Mouse (Mus musculus) CH12.LX (cell line): ENCODE measurements around the gene Pakap. TPM values are rescaled to one million over a fixed set of nuclear protein-coding genes. Genes with fewer than 3 reads are reported as not detected.

ENCODE experiments used
- DNase-seq: peaks from one replicate; pipeline ENCODE4 v3.0.0-alpha.2; 2013; ENCODE audit errors: extremely low read depth
- H3K27ac ChIP-seq: 2 replicates; pipeline ENCODE4 v1.5.1; 2012; ENCODE audit warnings: low read depth, mild to moderate bottlenecking, control low read depth, moderate library complexity; ENCODE audit not compliant: insufficient read depth
- H3K27me3 ChIP-seq: replicated peaks from 2 replicates; pipeline ENCODE3; 2012; ENCODE audit warnings: inconsistent platforms
- H3K36me3 ChIP-seq, 2 experiments: replicated peaks in 1 of 2; 2 replicates each; pipeline versions ENCODE3 to v1.6.1; 2012; ENCODE audit warnings: inconsistent platforms in 1 of 2, low read length in 1 of 2, mild to moderate bottlenecking in 1 of 2, mixed read lengths in 1 of 2, moderate library complexity in 1 of 2; ENCODE audit not compliant: control insufficient read depth in 1 of 2, insufficient read depth in 1 of 2
- H3K4me1 ChIP-seq, 2 experiments: 2 replicates each; pipeline ENCODE4 v1.6.1; 2012; ENCODE audit warnings: inconsistent platforms in 1 of 2, moderate library complexity in 1 of 2; ENCODE audit not compliant: insufficient read depth in 2 of 2, control insufficient read depth in 1 of 2
- H3K4me2 ChIP-seq: 2 replicates; pipeline ENCODE4 v1.6.1; 2012; ENCODE audit warnings: low read depth, mild to moderate bottlenecking, control low read depth; ENCODE audit not compliant: poor library complexity, insufficient read depth, severe bottlenecking
- H3K4me3 ChIP-seq, 3 experiments: fragments of 150-350 bp in 1 of 3; sonication (generic) in 1 of 3; replicated peaks in 1 of 3; 2 replicates each; pipeline versions ENCODE3 to v1.5.1; 2011 to 2012; ENCODE audit warnings: low read depth in 2 of 3, low read length in 2 of 3, mild to moderate bottlenecking in 2 of 3, moderate library complexity in 2 of 3, control low read depth in 1 of 3, improper control_type of control experiment in 1 of 3, inconsistent platforms in 1 of 3, mixed read lengths in 1 of 3; ENCODE audit not compliant: poor library complexity in 1 of 3
- H3K79me2 ChIP-seq: replicated peaks from 2 replicates; pipeline ENCODE4 v1.6.1; 2012; ENCODE audit warnings: mild to moderate bottlenecking, moderate library complexity; ENCODE audit not compliant: control insufficient read depth, poor library complexity, insufficient read depth, severe bottlenecking; ENCODE audit errors: extremely low read depth
- H3K9ac ChIP-seq: 2 replicates; pipeline ENCODE4 v1.6.1; 2012; ENCODE audit warnings: low read depth, mild to moderate bottlenecking, control low read depth, moderate library complexity; ENCODE audit not compliant: insufficient read depth
- H3K9me3 ChIP-seq: replicated peaks from 2 replicates; pipeline ENCODE3; 2012; ENCODE audit warnings: low read length, inconsistent platforms, mixed read lengths
- CHD1 ChIP-seq: IDR thresholded peaks from 2 replicates; pipeline ENCODE4 v1.6.1; 2012; ENCODE audit warnings: low read depth, low read length, improper control_type of control experiment, inconsistent platforms
- ELF1 ChIP-seq: IDR thresholded peaks from 2 replicates; pipeline ENCODE4 v1.6.1; 2014; ENCODE audit warnings: low read depth, mild to moderate bottlenecking, inconsistent platforms, low read length, improper control_type of control experiment
- EP300 ChIP-seq: IDR thresholded peaks from 2 replicates; pipeline ENCODE4 v1.6.1; 2011; ENCODE audit warnings: low read length, improper control_type of control experiment
- GABPA ChIP-seq: IDR thresholded peaks from 2 replicates; pipeline ENCODE4 v1.6.1; 2012; ENCODE audit warnings: low read depth, low read length, improper control_type of control experiment, inconsistent platforms; ENCODE audit not compliant: insufficient replicate concordance
- HCFC1 ChIP-seq: IDR thresholded peaks from 2 replicates; pipeline ENCODE4 v1.6.1; 2012; ENCODE audit warnings: low read depth, mild to moderate bottlenecking, inconsistent platforms, low read length, improper control_type of control experiment
- JUN ChIP-seq: IDR thresholded peaks from 2 replicates; pipeline ENCODE4 v1.6.1; 2011; ENCODE audit warnings: low read depth, mild to moderate bottlenecking, low read length, improper control_type of control experiment, moderate library complexity; ENCODE audit not compliant: insufficient read depth
- KAT2A ChIP-seq: IDR thresholded peaks from 2 replicates; pipeline ENCODE4 v1.6.1; 2012; ENCODE audit warnings: low read length, improper control_type of control experiment, inconsistent platforms; ENCODE audit not compliant: insufficient replicate concordance
- MEF2A ChIP-seq: IDR thresholded peaks from 2 replicates; pipeline ENCODE4 v1.6.1; 2014; ENCODE audit warnings: low read depth, mild to moderate bottlenecking, inconsistent platforms, low read length, improper control_type of control experiment, borderline replicate concordance
- MYC ChIP-seq: IDR thresholded peaks from 2 replicates; pipeline ENCODE4 v1.6.1; 2011; ENCODE audit warnings: low read depth, mild to moderate bottlenecking, improper control_type of control experiment, low read length
- PAX5 ChIP-seq: IDR thresholded peaks from 2 replicates; pipeline ENCODE4 v1.6.1; 2012; ENCODE audit warnings: low read length, inconsistent platforms, mixed read lengths
- POLR2AphosphoS2 ChIP-seq: IDR thresholded peaks from 2 replicates; pipeline ENCODE4 v1.6.1; 2011; ENCODE audit warnings: low read depth, low read length, improper control_type of control experiment
- RAD21 ChIP-seq: IDR thresholded peaks from 2 replicates; pipeline ENCODE4 v1.6.1; 2011; ENCODE audit warnings: low read depth, mild to moderate bottlenecking, low read length, improper control_type of control experiment, moderate library complexity
- SIN3A ChIP-seq: IDR thresholded peaks from 2 replicates; pipeline ENCODE4 v1.6.1; 2012; ENCODE audit warnings: low read length, improper control_type of control experiment, inconsistent platforms
- SMC3 ChIP-seq: IDR thresholded peaks from 2 replicates; pipeline ENCODE4 v1.6.1; 2011; ENCODE audit warnings: low read depth, low read length, improper control_type of control experiment
- USF2 ChIP-seq: conservative IDR thresholded peaks from 2 replicates; pipeline ENCODE4 v1.6.1; 2011; ENCODE audit warnings: low read depth, low read length, improper control_type of control experiment
- ZC3H11A ChIP-seq: IDR thresholded peaks from 2 replicates; pipeline ENCODE4 v1.6.1; 2012; ENCODE audit warnings: low read depth, mild to moderate bottlenecking, inconsistent platforms, low read length, improper control_type of control experiment
- ZMIZ1 ChIP-seq: IDR thresholded peaks from 2 replicates; pipeline ENCODE4 v1.6.1; 2012; ENCODE audit warnings: low read depth, mild to moderate bottlenecking, inconsistent platforms, low read length, improper control_type of control experiment
- dilution Hi-C: fragments of 300-500 bp; cut with MboI; formaldehyde crosslinking; loops from 2 replicates; pipeline ENCODE4 v1.14.3; 2020; ENCODE audit warnings: low sequenced_read_pairs; ENCODE audit not compliant: extremely low pct_unique_long_range_greater_than_20kb, extremely low pct_ligation_motif_present
- in situ Hi-C: fragments of 300-500 bp; cut with MboI; formaldehyde crosslinking; loops from 3 replicates; pipeline ENCODE4 v1.14.3; 2019; ENCODE audit warnings: low sequenced_read_pairs, low pct_ligation_motif_present, low pct_unique_long_range_greater_than_20kb, mixed read lengths
- polyA plus RNA-seq: library from polyadenylated mRNA; unstranded; fragments of >175 nt; gene quantifications from 2 replicates; pipeline ENCODE4 v1.2.1, GENCODE M21; 2012; ENCODE audit warnings: low read depth; ENCODE audit not compliant: insufficient read length
- total RNA-seq, 2 experiments: library from RNA; depleted of rRNA; stranded (reverse); fragments of 300-350 nt in 1 of 2; fragments of >200 nt in 1 of 2; gene quantifications; 2 replicates each; pipeline ENCODE4 v1.2.3; 2012 to 2014

The Pakap gene
- total and polyA plus RNA-seq, 3 experiments, result 0.08 to 0.14 TPM; not detected in 1

- H3K9me3 ChIP-seq, result no peaks in the 10 kb centered on the region
- dilution Hi-C loops, result no loop called here
- in situ Hi-C loops, result no loop called here
- TF ChIP-seq POLR2AphosphoS2 (no peak), PAX5 (no peak), USF2 (no peak), EP300 (no peak), ZMIZ1 (no peak), SIN3A (no peak), ELF1 (no peak), JUN (no peak), ZC3H11A (no peak), RAD21 (no peak), SMC3 (no peak), GABPA (no peak), MYC (no peak), MEF2A (no peak), HCFC1 (no peak), KAT2A (no peak)
- TF ChIP-seq, all 38 proteins: peak for 0
- Histone ChIP-seq H3K79me2 (no peaks in the 10 kb centered on the region), H3K4me1 (peaks cover 0 to 17% of the 10 kb centered on the region in 2 experiments; a peak in 2 of 4 replicates), H3K4me3 (no peak overlapping the region), H3K27ac (no peak overlapping the region), H3K27me3 (peaks cover 1% of the 10 kb centered on the region), H3K4me2 (no peak overlapping the region), H3K36me3 (no peaks in the 10 kb centered on the region), H3K9ac (no peak overlapping the region)
- no peak for DNase-seq
These were observed 230.5 kb downstream of the Pakap start for GRCm38 (mm10) chr4:57798286-57799018.

GRCm38 (mm10) chr4:57799297-57799696 is 231.3 kb downstream of the Pakap start:
- Histone ChIP-seq H3K36me3 (no peaks in the 10 kb centered on the region), H3K27me3 (peaks cover 1% of the 10 kb centered on the region), H3K9ac (no peak overlapping the region), H3K4me2 (no peak overlapping the region), H3K4me3 (no peak overlapping the region), H3K9me3 (no peaks in the 10 kb centered on the region), H3K4me1 (peaks cover 0 to 17% of the 10 kb centered on the region in 2 experiments; a peak in 2 of 4 replicates), H3K79me2 (no peaks in the 10 kb centered on the region), H3K27ac (no peak overlapping the region)
- in situ Hi-C loops, result no loop called here
- dilution Hi-C loops, result no loop called here
- TF ChIP-seq CHD1 (no peak), KAT2A (no peak), ZC3H11A (no peak)
- DNase-seq, result no peak
